Mouse (Mus musculus) gastrocnemius, postnatal 25 days (tissue): ENCODE results near the gene Zfp973. TPM values are rescaled to one million over a fixed set of nuclear protein-coding genes. Genes with fewer than 3 reads are reported as not detected.
"Not testable (repeated sequence)": the region's sequence is repeated elsewhere in the genome, so short reads cannot be mapped to it uniquely, and the experiment has no call there.

ENCODE experiments used
- DNase-seq: peaks from one replicate; pipeline ENCODE4 v3.0.0; 2022
- long read RNA-seq, 2 experiments: library from polyadenylated mRNA; stranded (forward); transcript quantifications; one replicate each; pipeline ENCODE4 v2.0.0; 2021
- total RNA-seq, 2 experiments: library from RNA; stranded (reverse); gene quantifications; 1 replicate in 1 of 2; 2 replicates in 1 of 2; pipeline ENCODE4 v1.2.3; 2021

The Zfp973 gene
- 10 to 100 TPM in 1 of 2 experiments, 1 to 10 TPM in 1; 8.8 to 10.5 TPM for total RNA-seq
- long read RNA-seq, experiment 1, partial matches to known transcripts, result 0 of 6 reads
- long read RNA-seq, experiment 1, other reads (novel, unspliced or antisense), result 5 of 6 reads
- long read RNA-seq, experiment 2, partial matches to known transcripts, result 0 of 9 reads
- long read RNA-seq, experiment 2, other reads (novel, unspliced or antisense), result 9 of 9 reads

DNA sequence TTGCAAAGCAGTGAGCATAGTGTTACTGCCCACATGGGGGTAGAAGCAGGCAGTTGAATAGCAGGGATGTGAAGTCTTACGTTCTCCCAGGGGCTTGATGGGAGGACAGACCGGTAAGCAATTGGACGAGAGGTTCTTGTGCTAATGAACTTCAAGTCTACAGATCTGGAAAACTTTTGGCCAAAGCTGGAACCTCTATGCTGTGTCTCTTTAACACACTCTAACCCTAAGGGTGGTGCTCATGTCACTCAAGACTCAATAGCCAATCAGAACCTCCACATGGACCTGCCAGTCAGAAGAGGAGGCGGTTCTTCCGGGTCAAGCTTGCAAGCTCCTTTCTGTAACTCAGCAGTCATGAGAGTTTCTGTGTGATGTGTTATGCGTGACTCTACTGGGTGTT lies at the start of gene Zfp973:
TSS of gene Zfp973 (plus strand) at position 301 of the 400 bp plus-strand sequence.
- DNase-seq, result not testable (repeated sequence)

DNA sequence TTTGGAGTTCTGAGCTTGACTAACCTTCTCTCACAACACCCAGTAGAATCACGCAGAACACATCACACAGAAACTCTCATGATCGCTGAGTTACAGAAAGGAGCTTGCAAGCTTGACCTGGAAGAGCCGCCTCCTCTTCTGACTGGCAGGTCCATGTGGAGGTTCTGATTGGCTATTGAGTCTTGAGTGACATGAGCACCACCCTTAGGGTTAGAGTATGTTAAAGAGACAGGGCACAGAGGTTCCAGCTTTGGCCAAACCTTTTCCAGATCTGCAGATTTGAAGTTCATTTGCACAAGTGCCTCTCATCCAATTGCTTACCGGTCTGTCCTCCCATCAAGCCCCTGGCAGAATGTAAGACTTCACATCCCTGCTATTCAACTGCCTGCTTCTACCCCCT lies 34.1 kb upstream of the Zfp973 start, which contains the start of gene Gm14308:
TSS of gene Gm14308 (minus strand) at position 101 of the 400 bp plus-strand sequence.
- DNase-seq, result not testable (repeated sequence)

DNA sequence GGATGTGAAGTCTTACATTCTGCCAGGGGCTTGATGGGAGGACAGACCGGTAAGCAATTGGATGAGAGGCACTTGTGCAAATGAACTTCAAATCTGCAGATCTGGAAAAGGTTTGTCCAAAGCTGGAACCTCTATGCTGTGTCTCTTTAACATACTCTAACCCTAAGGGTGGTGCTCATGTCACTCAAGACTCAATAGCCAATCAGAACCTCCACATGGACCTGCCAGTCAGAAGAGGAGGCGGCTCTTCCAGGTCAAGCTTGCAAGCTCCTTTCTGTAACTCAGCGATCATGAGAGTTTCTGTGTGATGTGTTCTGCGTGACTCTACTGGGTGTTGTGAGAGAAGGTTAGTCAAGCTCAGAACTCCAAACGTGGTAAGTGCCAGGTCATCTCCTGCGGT lies 37.7 kb downstream of the Zfp973 start, which contains the start of gene Gm14305:
TSS of gene Gm14305 (plus strand) at position 278 of the 400 bp plus-strand sequence.
- DNase-seq, result not testable (repeated sequence)

Other genes starting within 250 kb of the Zfp973 start
- 10 to 100 TPM in 1 of 2 experiments, 1 to 10 TPM in 1; 9.1 to 11.3 TPM for gene Gm14435, start 246.9 kb upstream of the Zfp973 start, total RNA-seq
- not detected for gene Gm14434, start 183.7 kb upstream of the Zfp973 start, total RNA-seq
- gene Zfp967, start 149.5 kb upstream of the Zfp973 start, total RNA-seq, result not detected
- gene Gm14308, start 34.2 kb upstream of the Zfp973 start, total RNA-seq, result 1 to 10 TPM in 1 of 2 experiments, not detected in 1; 1.7 TPM
- gene Gm14305, start 37.8 kb downstream of the Zfp973 start, total RNA-seq, result 1 to 10 TPM; 6.2 to 8.9 TPM
- gene Gm14295, start 128.1 kb downstream of the Zfp973 start, total RNA-seq, result 10 to 100 TPM in 1 of 2 experiments, 1 to 10 TPM in 1; 5.9 to 10.5 TPM
- not detected for gene Gm14408, start 160.6 kb downstream of the Zfp973 start, total RNA-seq